Mouse (Mus musculus) embryonic fibroblast, embryonic 13.5 days (primary cell): Measurements from ENCODE around the gene 1110065P20Rik.

Source experiments
- CTCF ChIP-seq: IDR thresholded peaks from 2 replicates; pipeline ENCODE4 v1.5.1; 2011; ENCODE audit warnings: mild to moderate bottlenecking, control low read depth, low read length, moderate library complexity, borderline replicate concordance; ENCODE audit not compliant: insufficient read depth
- POLR2A ChIP-seq: IDR thresholded peaks from 2 replicates; pipeline ENCODE4 v1.6.1; 2011; ENCODE audit warnings: low read depth, mild to moderate bottlenecking, control low read depth, low read length, moderate library complexity

- TF ChIP-seq CTCF (no peak), POLR2A (no peak)
Measured at GRCm38 (mm10) chr4:124856294-124856693, 5.3 kb upstream of the 1110065P20Rik start.
